Mouse (Mus musculus) frontal cortex, postnatal 25 days (tissue): Measurements from ENCODE around the gene Focad.

ENCODE experiments used
- DNase-seq, 2 experiments: peaks; one replicate each; pipeline ENCODE4 v3.0.0; 2022; ENCODE audit warnings: low spot score in 2 of 2

Focad gene

DNA sequence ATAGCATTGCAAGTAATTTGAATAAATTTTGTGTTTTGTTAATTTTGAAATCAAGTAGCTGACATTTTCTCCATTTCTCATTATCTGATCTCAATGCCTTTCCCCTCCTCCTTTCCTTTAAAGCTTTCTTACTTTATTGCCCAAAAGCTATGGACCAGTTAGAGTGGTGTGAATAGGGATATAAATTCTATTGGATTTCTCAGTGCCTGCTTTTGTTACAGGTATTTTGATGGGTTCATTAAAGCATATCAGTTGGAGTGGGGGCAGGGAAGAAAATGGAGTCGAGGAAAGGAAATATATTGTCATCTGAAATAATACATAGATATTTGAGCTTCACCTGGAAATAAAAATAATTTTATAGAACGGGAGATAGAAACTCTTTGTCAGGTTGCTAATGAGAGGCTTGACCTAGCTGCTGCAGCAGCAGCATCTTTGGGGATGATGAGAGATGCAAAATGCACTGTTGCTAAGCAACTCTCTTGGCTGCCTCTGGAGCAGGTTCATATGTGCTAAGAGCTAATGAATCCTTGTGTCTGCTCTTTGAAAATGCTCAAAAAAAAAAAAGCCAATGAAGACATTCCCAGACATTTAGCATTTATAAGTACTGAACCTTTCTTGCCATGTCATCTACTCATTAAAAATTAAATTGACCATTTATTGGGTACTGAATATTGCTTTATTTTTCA is 116.9 kb downstream of the Focad start:
- no peak for DNase-seq

DNA sequence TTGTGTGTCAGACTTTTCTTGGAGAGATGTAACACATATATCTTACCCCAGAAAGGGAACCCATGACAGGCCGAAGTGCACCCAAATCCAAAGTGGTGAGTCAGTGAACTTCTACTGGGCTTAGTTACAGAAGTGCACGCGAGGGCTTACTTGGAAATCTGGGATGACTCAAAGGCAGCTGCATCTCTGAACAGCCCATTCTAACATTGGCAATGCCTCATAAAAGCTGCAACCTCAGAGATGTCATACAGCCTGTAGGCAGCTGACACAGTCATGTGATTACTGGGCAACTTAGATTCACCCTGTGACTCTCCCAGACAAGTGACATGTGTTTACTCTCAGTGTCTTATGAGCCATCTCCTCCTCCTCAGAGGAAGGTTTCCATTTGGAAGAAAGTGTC is 119.5 kb downstream of the Focad start:
- DNase-seq, result no peak

DNA sequence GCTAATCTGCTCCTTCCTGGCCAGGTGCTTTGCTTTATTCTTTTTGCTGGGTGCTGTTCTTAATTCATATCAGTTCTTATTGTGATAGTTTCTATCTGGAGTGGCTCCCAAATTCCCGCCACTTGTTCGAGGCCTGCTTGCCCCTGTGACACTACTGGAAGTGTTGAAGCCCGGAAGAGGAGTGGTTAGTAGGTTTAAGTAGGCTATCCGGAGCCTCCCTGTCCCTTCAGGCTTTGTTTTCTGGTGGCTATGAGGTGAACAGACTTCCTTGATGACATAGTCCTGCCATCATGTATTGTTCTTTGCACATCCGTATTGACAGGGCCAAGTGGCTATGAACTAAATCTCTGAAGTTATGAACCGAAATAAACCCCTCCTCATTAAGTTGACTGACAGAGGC is 123.9 kb downstream of the Focad start:
- DNase-seq, result no peak

DNA sequence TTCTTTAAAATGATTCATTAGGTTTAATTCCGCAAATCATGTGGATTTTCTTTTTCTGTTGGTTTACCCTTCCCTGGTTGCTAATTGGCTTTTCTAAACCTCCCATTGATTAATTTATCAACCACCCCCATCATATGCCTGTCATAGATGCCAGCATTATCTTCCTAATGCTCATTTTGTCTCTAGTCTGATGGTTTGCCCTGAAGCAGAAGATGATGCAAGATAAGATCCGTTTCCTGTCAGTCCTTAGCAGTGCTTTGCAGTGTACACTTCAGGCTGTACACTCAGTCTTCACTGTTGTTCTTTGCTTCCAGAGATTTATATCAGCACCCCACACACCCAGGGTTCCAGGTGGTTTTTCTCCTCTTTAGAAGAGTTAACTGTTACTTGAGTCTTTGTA is 124.4 kb downstream of the Focad start:
- DNase-seq, result no peak

DNA sequence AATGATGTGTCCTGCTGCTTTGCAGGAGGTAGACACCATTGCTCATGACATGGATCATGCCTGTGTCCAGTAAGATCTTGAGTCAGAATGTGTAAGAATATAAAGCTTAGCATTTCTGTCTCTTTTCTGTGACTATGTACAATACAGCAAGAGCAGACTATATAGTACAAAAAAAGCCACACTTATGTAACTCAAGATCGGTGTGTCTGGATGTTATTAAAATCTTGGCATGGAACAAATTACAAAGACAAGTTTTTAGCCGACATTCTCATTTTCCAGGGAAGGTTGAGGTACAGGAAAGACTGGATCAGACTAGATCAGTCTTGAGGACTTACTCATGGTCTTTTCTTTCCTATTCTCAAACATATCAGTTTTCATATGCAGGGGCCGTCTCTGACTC is 136.9 kb downstream of the Focad start:
- DNase-seq, result no peak

DNA sequence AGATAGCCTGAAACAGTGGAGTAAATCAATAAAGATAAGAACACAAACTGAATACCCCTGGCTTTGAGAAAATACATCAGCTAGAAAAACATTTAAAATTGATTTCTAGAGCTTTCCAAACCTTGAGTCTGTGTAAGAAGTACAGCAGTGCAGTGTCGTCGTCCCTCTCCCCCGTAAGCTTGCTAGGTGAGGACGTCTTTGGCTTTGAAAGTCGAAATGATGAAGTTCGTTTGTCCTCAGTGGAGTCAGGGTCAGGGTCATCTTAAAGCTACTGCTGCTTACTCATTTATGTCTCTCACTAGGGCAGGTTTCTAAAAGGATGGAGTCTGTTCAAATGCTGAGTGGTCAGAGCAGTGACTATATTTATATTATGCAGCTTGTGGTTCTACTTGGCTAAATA is 141.5 kb downstream of the Focad start:
- DNase-seq, result no peak

DNA sequence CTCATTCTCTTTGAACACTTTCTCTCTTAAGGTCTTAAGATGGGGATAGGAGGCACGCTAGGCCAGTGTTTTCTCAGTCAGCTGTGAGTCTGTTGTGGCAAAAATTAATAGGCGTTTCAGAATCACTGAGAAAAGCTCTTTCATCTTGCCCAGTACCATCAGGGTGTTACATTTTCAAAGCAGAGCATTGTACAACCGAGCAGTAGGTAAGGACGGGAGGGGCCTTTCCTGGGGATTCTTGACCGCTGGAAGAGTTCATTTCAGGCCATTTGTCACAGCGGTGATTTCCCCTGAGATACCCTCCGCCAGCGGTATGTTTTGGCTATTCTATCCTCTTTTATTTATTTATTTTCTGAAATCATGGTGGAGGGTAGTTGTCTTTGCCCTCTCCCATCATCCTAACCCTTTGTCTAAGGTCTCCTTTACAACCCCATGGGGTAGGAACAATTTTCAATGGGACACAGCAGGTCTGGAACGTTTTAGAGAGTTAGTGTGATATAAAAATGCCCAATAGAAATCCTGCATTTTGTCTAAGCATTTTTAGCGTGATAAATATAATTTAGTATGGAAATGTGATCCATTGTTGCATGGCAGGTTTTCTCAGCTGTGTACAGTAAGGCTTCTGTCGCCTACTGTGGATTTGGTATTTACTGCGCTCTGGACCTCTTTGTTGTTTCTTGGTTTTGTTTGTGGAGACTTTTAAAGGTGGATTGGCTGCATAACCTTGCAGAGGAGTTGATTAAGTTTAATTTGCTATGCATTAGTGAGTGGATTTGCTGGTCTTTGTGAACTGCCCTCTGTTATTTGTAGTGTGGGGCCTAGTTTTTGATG is 142.7 kb downstream of the Focad start:
- no peak for DNase-seq

DNA sequence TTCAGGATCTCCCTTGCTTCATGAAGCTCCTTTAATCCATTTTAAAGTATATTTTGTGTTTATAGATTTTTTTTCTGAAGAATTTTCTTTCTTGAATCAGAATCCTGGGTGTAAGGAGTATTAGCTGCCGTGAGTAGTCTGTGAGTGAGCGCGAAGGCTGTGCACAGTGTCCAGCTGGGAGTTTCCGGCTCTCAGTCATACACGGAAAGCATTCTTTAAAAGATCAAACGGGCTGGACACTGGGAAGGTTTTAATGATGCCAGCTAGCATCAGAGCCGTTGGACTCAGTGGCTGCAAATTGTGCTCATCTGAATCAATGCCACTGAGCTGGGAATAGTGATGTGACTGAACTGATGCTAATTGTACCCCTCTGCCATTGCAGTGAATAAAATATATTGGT is 143.9 kb downstream of the Focad start:
- DNase-seq, result no peak

DNA sequence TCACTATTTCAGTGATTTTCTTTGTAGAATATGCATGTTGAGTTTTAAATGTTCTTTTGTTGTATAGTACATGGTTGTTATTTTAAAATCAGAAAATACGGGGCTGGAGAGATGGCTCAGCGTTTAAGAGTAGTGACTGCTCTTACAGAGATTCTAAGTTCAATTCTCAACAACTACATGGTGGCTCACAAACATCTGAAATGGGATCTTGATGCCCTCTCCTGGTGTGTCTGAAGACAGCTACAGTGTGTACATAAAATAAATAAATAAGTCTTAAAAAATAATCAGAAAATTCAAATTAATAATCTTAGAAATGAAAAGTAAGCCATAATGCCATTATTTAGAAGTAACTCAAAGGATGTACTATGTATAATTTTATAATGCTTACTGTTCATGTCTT is 149.4 kb downstream of the Focad start:
- DNase-seq, result no peak

DNA sequence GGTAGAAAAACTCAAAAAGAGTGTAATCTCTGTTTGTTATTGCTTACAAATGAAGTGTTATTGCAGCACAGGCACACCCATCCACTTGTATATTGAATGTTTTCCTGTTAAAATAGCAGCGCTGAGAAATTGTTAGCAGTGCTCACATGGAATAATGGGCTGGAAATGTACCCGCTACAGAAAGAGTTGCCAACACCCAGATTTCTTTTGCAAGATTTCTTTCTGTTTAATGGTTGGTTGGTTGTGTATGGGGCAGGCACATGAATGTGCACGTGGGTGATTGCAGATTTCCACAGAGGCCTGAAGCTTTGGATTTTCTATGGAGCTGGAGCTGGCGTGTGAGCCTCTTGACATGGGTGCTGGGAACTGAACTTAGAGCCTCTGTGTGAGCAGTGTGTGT is 151.1 kb downstream of the Focad start:
- DNase-seq, result no peak

DNA sequence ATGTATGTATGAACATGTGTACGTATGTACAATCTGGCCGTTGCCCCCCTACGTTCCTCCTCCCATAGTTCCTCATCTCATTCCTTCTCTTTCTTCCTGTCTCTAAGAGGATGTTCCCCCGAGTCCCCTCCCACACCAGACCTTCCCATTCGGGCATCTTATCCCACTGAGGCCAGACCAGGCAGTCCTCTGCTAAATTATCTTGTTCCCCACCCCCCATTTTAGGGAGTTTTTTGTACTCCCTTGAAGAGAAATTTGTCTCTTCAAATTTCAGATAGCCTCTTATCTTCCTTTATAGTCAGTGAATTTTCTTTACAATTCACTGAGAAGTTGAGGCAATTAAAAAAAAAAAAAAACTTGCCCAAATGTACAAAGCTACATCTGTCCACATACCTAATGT is 166.9 kb downstream of the Focad start:
- no peak for DNase-seq

DNA sequence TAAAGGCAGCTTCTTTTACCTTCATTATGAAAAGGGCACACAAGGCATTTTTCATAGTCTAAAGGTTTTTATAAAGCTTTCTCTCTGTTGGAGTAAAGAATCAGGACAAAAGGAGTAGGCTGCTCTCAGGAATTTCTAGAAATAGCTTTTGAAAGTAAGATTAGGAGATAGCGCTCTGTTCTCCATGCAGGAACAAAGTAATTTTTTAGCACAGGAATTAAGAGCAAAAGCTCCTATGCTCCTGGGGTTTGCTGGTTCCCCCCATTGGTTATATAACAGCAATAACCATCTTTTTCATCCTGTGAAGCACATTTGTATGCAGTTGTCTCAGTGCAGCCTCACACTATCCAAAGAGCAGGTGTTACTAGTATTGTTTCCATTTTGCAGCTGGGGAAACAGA is 170.1 kb downstream of the Focad start:
- DNase-seq, result no peak

DNA sequence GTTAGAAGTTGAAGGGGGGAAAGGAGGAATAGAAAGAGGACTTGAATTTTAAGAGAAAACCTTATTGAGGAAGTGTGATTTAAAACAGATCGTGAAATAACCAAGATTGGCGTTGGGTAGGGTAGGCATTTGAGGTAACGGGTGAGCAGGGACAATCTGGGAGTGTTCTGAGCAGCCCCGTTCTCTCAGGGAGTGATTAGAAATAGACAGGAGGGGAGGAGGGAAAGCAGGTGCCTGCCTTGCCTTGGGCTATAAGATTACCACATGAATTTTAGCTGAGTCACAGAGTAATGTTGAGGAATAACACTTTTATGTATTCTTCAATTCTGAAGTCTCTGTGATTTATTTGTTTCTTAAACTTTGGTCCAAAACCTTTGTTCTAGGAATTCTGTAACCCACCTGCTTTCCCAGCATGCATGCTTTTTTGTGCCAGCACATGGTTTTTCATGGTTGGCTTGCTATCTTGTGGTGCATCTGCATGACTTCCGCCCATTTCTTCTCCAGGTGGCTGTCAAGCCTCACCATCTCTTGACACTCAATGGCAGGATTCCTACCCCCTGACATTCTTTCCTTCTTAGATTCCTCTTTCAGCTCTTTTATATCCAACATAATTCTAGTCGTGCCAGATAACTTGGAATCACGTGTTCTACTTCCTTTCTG is 176.1 kb downstream of the Focad start:
- no peak for DNase-seq

DNA sequence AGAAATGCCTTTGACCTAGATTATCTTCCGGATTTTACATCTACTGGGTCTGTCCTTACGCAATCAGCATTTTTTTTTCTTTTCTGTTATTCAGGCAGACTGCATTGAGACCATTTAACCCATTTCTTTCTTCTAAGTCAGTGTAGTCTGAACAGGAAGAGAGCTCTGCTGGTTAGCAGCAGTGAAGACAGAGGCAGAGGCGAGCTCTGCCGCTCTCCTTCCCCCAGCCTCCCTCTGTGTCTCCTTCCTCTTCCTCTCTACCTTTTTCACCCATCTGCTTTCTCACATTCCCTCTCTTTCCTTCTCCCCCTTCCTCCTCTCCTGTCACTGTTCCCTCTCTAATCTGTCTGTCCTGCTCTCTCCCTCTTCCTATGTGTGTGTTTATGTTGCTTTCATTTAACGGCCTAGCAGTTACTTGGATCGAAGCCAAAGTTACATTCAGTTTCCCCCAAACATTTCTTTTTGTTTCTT is 181.2 kb downstream of the Focad start:
- DNase-seq, result no peak

DNA sequence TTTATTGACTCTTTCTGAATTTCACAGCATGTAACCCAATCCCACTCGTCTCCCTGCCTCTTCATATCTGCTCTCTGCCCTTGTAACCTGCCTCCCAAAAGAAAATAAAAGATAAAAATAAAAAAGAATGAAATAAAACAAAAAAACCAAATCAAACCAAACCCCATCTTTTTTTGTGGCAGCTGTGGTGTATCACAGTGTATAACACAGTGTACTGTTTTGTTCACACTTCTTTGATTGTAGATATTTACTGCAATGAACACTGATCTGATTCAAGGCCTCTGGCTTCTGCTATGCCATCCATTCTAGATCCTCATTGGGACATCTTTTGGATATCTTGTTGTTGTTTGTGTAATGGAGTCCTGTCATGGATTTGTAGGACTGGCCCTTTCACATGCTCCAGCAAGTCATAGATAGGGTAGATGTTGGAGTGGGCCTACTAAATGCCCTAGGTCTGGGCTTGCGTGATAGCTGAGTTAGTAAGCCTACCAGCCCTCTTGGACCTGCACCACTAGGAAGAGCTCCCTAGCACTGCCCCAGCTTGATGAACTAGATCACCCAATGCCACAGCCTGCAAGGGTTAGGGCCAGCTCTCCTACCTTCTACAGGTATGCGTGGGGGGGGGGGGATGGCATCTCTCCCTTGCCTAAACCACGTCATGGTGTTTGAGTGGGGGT is 181.8 kb downstream of the Focad start:
- no peak for DNase-seq

DNA sequence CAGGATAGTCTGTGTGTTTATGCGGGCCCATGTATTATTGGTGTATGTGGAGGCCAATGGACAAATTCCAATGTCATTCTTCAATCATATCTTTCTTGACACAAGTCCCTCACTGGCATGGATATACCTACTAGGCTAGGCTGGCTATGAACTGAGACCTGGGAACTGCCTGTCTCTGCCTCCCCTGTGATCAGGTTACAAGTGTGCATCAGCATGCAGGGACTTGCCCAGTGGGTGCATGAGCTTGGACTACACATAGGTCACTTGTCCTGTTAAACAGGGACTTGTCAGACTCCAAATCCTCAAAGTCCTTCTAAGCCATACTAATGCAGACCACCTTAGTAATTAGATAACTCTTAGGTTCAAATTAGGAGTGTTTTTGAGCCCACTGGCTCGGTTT is 184.1 kb downstream of the Focad start:
- no peak for DNase-seq

DNA sequence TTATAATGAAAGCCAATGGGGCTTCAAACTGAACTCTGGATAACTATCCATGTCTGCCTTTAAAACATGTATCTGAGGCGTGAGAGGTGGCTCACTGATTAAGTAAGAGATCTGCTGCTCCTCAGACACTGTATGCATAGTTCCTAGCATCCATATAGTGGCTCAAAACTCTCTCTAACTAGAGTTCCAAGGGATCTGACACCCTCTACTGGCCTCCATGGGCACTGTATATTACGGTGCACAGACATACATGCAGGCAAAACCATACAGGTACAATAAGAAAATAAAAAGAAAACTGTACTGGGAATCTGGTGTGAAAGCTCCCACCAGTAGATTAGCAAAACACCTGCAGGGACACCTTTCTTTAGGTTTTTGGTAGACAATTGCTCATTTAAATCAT is 186.1 kb downstream of the Focad start:
- DNase-seq, result no peak

DNA sequence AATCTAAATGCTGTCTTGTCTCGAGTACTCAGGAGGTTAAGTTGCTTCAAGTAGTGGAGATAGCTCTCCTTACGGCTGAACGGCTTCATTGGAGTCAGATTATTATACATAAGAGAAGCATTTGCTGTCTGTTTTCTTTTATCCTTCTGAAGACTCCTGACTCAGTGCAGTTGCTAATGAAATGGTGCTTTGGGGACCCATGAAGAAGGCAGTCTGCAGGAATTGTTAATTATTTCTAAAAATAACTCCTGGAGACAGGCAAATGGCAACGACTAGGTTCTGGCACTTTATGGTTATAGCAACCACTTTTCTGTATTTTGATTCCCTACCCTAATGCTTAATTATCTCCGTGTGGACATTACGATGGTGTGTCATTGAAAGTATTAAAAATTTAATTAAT is 201.1 kb downstream of the Focad start:
- DNase-seq, result no peak

DNA sequence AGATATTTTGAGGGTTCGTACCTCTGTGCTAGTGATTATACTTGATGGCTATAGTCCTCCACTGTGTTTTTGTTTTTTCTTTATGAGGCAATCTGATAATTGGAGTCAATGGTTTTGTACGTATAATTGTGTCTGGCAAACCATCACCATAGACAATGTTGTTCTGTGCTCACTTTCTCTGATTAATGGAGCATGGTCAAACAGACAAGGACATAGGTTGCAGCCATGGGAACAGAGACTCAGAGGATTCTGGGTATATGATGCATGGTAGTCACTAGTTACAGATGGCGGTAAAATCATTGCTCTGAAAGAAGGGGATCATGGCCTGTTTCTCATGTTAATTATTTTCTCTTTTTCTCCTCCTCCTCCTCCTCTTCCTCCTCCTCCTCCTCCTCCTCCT is 205.1 kb downstream of the Focad start:
- no peak for DNase-seq

DNA sequence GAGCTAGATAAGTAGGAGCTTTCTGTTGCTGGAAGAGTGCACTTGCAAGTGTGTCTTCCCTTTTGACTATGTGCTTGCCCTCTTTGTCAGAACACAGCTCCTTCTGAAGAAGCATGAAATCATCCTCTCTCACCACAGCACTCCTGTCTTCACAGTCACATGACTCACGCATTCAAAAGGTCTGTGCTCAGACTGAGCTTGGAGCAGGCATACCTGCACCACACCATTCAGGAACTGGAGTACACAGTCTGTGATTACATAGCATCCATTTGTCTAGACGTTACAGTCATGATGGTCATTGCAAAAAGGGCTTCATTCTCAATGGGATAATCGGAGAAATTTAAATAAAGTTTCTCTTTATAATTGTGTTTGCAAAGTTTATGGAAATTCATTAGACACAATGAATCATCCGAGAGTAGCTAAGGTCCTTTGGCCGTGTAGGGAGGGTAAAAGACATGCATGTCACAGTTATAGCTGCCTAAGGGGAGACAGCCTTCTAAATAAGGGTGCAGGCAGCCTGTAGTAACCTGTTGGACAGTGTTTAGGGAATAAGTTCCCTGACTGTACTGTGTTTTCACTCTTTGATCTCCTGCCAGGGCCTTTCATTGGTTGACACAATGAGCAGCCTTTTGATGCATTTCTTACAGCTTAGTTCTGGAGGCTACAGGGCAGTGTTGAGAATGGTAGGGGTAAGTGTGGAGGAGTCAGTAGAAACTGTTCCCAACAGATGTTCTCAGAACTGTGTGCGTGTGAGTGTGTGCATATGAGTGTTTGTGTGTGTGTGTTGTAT is 206.6 kb downstream of the Focad start:
- no peak for DNase-seq

DNA sequence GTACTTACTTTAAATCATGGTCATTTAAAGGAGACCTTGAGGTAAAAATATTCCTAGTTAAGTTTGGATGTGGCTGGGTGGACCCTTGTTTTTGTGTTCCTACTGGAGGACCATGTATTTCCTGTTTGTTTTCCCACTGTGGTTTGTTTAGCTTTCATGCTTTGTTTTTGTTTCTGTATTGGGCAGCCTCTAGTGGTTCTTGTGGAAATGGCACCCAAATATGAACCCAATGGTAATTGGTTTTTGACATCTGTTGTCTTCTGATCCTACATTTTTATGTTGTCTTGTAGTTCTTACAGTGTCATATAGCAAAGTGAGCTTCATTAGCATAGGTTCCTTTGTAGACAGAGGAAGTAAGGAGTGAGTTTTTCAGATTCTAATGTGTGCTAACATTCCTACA is 207.9 kb downstream of the Focad start:
- no peak for DNase-seq

DNA sequence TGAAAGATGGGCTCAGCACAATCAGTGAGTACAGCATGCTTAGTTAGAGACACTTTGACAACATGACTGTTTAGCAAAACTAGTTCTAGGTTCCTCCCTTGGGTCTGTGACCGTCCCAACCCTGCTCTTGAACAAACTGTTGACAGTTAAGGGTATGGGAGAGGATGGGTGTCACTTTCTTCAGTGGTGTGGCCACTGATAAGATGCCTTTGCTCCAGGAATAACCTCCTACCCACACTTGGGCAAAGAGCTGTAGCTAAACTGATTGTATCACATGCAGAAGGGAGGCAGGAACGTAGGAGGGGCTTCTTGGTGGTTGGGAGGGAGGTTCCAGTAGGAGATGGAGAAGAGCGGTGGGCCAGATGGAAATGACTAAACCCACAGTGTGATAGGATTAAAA is 213.3 kb downstream of the Focad start:
- DNase-seq, result no peak
